Mouse (Mus musculus) naive thymus-derived CD4-positive, alpha-beta T cell, adult 2 months (primary cell): ENCODE results near the gene Adssl1.
A peak's percentile ranks its signal among the peaks of the same experiment; 100 is the strongest.

Experiments
- DNase-seq: peaks from one replicate; pipeline ENCODE4 v3.0.0-alpha.2; 2011; ENCODE audit warnings: low read depth

Adssl1 gene

GRCm38 (mm10) chr12:112654076-112654475 is 34.2 kb downstream of the Adssl1 start:
- DNase-seq, result no peak

- DNase-seq, result no peak
Observed at GRCm38 (mm10) chr12:112658619-112659018, 38.8 kb downstream of the Adssl1 start.

- no peak for DNase-seq
Observed at GRCm38 (mm10) chr12:112659109-112659508, 39.3 kb downstream of the Adssl1 start.

GRCm38 (mm10) chr12:112660576-112661326 is 40.9 kb downstream of the Adssl1 start:
- no peak for DNase-seq

GRCm38 (mm10) chr12:112661327-112661605 is 41.4 kb downstream of the Adssl1 start:
- no peak for DNase-seq

- DNase-seq, result no peak
Observed at GRCm38 (mm10) chr12:112661851-112662250, 42.0 kb downstream of the Adssl1 start.

GRCm38 (mm10) chr12:112663303-112663702 is 43.5 kb downstream of the Adssl1 start:
- DNase-seq, result no peak

- no peak for DNase-seq
Observed at GRCm38 (mm10) chr12:112663716-112664115, 43.9 kb downstream of the Adssl1 start.

GRCm38 (mm10) chr12:112664124-112664523 is 44.3 kb downstream of the Adssl1 start:
- DNase-seq, result no peak

GRCm38 (mm10) chr12:112664656-112665055 is 44.8 kb downstream of the Adssl1 start:
- DNase-seq, result no peak

- DNase-seq, result no peak
Observed at GRCm38 (mm10) chr12:112665445-112665844, 45.6 kb downstream of the Adssl1 start.

- no peak for DNase-seq
Observed at GRCm38 (mm10) chr12:112665881-112666544, 46.2 kb downstream of the Adssl1 start.

- DNase-seq, result no peak
Observed at GRCm38 (mm10) chr12:112667619-112668297, 47.9 kb downstream of the Adssl1 start.

- DNase-seq, result no peak
Observed at GRCm38 (mm10) chr12:112670718-112671393, 51.0 kb downstream of the Adssl1 start.

- DNase-seq, result no peak
Observed at GRCm38 (mm10) chr12:112671891-112672290, 52.0 kb downstream of the Adssl1 start.

- peak; percentile 57 for DNase-seq
Observed at GRCm38 (mm10) chr12:112672744-112673575, 53.1 kb downstream of the Adssl1 start.

GRCm38 (mm10) chr12:112673576-112674091 is 53.8 kb downstream of the Adssl1 start:
- peak; percentile 44 for DNase-seq

GRCm38 (mm10) chr12:112674132-112675011 is 54.5 kb downstream of the Adssl1 start, which contains the start of gene Akt1:
Gene Akt1 (minus strand): TSS chr12:112674884.
- DNase-seq, result peak; percentile 63

- DNase-seq, result peak; percentile 93
Observed at GRCm38 (mm10) chr12:112675245-112676035, 55.6 kb downstream of the Adssl1 start.
